Mouse (Mus musculus) leukemia stem cell, adult 10-12 weeks (primary cell): ENCODE measurements around the gene Zfp980. TPM values are rescaled to one million over a fixed set of nuclear protein-coding genes. Genes with fewer than 3 reads are reported as not detected.

Experiments used
- polyA plus RNA-seq: library from polyadenylated mRNA; stranded (reverse); fragments of >175 nt; gene quantifications from 2 replicates; pipeline ENCODE4 v1.2.3, GENCODE M21; 2012; ENCODE audit warnings: low replicate concordance

The Zfp980 gene
- not detected in 2 replicates for polyA plus RNA-seq

GRCm38 (mm10) chr4:145670385-145670784 is at the start of gene Zfp980:
Zfp980 (plus strand) TSS chr4:145670685.

Other genes starting within 250 kb of the Zfp980 start
- gene Zfp990, start 159.9 kb upstream of the Zfp980 start, polyA plus RNA-seq = 0.06 TPM in 1 of 2 replicates, not detected in the other
- 0.66 TPM in 1 of 2 replicates, not detected in the other for gene Gm13212, start 85.5 kb upstream of the Zfp980 start, polyA plus RNA-seq
- not detected in 2 replicates for gene Zfp986, start 198.1 kb downstream of the Zfp980 start, polyA plus RNA-seq